Mouse (Mus musculus): Measurements from ENCODE around the gene G3bp2. TPM values are rescaled to one million over a fixed set of nuclear protein-coding genes. Genes with fewer than 3 reads are reported as not detected.

G3bp2 gene
- total and polyA plus RNA-seq, 2 experiments from 2014 or later = 143 to 265 TPM

DNA sequence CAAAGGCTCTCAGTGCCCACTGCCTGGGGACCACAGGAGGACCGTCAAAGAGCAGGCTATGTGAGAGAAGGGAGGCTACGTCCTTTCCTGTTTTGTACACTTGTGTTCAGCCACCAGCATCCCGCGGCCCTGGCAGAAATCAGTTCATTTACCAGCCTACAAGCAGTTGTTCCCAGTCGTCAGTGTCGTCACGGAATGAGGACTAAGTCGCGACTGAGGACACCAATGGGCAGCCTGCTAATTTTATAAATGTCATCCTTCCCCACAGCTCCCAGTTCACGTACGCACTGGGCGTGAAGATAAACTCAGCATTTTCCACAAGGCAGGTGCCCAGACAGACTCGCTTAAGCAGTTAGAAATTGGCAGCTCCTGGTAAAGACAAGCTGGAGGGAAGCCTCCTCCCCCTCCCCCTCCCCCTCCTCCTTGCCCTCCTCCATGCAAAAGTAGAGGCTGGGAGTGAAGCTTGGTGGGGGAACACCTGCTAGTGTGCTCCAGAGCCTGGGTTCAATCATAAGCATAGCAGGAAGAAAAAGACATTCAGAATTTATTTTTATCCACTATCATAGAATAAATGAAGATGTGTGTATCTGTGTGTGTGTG is 20.4 kb upstream of the G3bp2 start:
- no peaks in the 10 kb centered on the region for H3K36me3 ChIP-seq (ENCODE audit: insufficient read depth, low read length)
- H3K4me2 ChIP-seq (ENCODE audit: low read depth, low read length) = no peak overlapping the region
- TF ChIP-seq CTCF (IDR thresholded peaks at IDR 0.05; ENCODE audit: low read depth) = no peak
- 0 out of 2 replicates have a peak, but pooled peaks have one; percentile 27 for ATAC-seq
- no peaks in the 10 kb centered on the region for H3K9me3 ChIP-seq (ENCODE audit: low read length)
- no peak overlapping the region for H3K27ac ChIP-seq
- no peaks in the 10 kb centered on the region for H3K27me3 ChIP-seq (ENCODE audit: insufficient read depth, low read length)
- no peak overlapping the region for H3K4me3 ChIP-seq (ENCODE audit: low read length)
- DNase-seq (ENCODE audit: low spot score) = no peak
- H3K4me1 ChIP-seq (ENCODE audit: insufficient read depth, low read length) = no peaks in the 10 kb centered on the region
- H3K9ac ChIP-seq (replicated peaks; ENCODE audit: low read length) = no peak overlapping the region
- 54% methylated on average over 13 of the region's 13 CpGs for WGBS

DNA sequence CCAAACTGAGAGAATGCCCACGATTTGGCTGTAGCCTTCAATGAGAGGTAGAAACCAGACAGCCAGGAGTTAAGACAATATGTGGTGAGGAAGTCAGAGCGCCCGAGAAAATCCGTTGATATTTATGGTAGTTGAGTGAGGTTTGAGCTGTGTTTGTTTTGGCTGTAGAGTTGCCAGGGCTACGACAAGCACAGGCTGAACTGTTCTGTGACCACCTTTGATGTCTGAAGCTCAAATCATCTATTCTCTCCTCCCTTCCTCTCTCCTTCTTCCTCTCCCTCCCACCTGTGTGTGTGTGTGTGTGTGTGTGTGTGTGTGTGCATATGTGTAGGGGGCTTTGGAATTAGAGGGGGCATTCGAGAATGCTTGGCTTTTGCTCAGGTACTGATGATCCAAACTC is 19.5 kb upstream of the G3bp2 start:
- Histone ChIP-seq H3K4me1 (ENCODE audit: insufficient read depth, low read length) (no peaks in the 10 kb centered on the region), H3K27me3 (ENCODE audit: insufficient read depth, low read length) (no peaks in the 10 kb centered on the region), H3K27ac (no peak overlapping the region), H3K4me2 (ENCODE audit: low read depth, low read length) (no peak overlapping the region), H3K9ac (replicated peaks; ENCODE audit: low read length) (no peak overlapping the region), H3K4me3 (ENCODE audit: low read length) (no peak overlapping the region), H3K9me3 (ENCODE audit: low read length) (no peaks in the 10 kb centered on the region), H3K36me3 (ENCODE audit: insufficient read depth, low read length) (no peaks in the 10 kb centered on the region)
- no peak for TF ChIP-seq CTCF (IDR thresholded peaks at IDR 0.05; ENCODE audit: low read depth)
- WGBS = 61% methylated on average over 6 of the region's 6 CpGs
- DNase-seq (ENCODE audit: low spot score) = no peak
- no peak for ATAC-seq

DNA sequence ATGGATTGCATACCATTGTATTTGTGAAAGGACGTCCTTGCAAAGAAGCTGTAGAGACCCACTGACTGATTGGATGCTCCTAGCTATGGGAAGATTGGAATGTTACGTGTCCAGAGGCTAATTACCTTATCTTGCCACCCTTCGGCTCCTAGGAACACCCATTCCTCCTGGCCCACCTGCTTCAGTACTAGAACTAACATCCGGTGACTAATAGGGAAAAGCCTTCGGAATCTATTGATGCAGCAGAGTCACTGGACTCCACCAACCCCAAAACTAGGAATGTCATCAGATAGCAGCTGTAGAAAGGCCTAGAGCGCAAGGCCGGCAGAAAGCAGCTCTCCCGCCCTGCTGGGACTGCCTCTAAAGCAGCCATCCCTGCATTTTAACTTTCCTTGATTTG is 18.1 kb upstream of the G3bp2 start:
- Histone ChIP-seq H3K36me3 (ENCODE audit: insufficient read depth, low read length) (no peaks in the 10 kb centered on the region), H3K27me3 (ENCODE audit: insufficient read depth, low read length) (no peaks in the 10 kb centered on the region), H3K27ac (no peak overlapping the region), H3K9ac (replicated peaks; ENCODE audit: low read length) (no peak overlapping the region), H3K4me1 (ENCODE audit: insufficient read depth, low read length) (no peaks in the 10 kb centered on the region), H3K4me2 (ENCODE audit: low read depth, low read length) (no peak overlapping the region), H3K4me3 (ENCODE audit: low read length) (no peak overlapping the region), H3K9me3 (ENCODE audit: low read length) (no peaks in the 10 kb centered on the region)
- ATAC-seq = no peak
- 89% methylated on average over 8 of the region's 8 CpGs for WGBS
- DNase-seq (ENCODE audit: low spot score) = no peak
- no peak for TF ChIP-seq CTCF (IDR thresholded peaks at IDR 0.05; ENCODE audit: low read depth)

DNA sequence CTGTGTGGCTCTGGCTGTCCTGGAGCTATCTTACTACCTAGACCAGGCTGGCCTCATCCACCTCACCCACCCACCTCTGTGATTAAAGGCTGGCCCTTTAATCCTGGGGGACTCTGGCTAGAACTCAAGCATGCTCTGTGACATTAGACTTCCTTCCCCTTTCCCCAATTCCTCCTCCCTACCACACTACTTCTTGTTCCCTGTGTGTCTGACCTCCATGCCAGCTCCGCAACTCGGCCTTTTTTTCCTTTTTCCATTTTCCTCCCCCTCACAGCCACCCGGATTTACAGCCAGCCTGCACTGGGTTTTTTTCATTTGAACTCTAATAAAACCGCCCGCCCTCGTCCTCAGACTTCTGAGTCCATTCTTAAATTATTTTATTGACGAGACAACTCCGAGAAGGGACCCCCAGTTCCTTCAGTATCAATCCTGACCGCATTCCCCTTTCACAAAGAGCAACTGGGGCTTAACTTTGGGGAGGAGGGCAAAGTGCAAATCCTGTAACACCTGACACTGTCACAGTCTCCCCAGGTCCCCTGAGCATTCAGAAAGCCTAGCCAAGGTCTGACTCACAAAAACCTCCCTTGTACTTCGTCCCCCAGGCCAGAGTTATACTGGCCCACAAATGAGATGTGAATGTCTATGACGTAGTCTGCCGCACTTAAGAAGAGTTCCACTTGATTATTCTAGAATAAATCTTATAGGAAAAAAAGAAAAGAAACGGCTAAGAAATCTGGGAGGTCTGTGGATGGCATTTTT is 15.0 kb upstream of the G3bp2 start:
- Histone ChIP-seq H3K27ac (no peak overlapping the region), H3K9ac (replicated peaks; ENCODE audit: low read length) (no peak overlapping the region), H3K9me3 (ENCODE audit: low read length) (no peaks in the 10 kb centered on the region), H3K4me1 (ENCODE audit: insufficient read depth, low read length) (no peaks in the 10 kb centered on the region), H3K27me3 (ENCODE audit: insufficient read depth, low read length) (no peaks in the 10 kb centered on the region), H3K36me3 (ENCODE audit: insufficient read depth, low read length) (no peaks in the 10 kb centered on the region), H3K4me2 (ENCODE audit: low read depth, low read length) (no peak overlapping the region), H3K4me3 (ENCODE audit: low read length) (no peak overlapping the region)
- DNase-seq (ENCODE audit: low spot score) (no peak), ATAC-seq (no peak)
- TF ChIP-seq CTCF (IDR thresholded peaks at IDR 0.05; ENCODE audit: low read depth) = no peak
- WGBS = 67% methylated on average over 13 of the region's 13 CpGs

DNA sequence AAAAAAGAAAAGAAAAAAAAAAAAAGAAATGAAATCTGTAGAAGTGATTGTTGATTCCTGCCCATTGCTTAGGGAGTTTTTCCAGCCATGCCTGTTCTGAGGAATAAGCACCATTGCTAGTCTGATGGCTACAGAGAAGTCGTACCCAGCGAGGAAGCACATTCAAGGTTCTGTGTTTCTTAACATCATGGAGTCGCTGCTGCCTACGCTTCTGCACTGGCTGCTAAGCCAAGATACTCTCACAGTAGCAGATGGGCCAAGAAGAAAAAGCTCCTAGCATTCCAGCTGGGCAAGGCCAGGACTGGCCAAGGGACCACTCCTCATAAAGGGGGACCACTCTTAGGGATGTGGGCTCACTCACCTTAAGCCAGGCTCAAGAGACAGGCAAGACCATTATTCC is 14.3 kb upstream of the G3bp2 start:
- 84% methylated on average over 4 of the region's 4 CpGs for WGBS

DNA sequence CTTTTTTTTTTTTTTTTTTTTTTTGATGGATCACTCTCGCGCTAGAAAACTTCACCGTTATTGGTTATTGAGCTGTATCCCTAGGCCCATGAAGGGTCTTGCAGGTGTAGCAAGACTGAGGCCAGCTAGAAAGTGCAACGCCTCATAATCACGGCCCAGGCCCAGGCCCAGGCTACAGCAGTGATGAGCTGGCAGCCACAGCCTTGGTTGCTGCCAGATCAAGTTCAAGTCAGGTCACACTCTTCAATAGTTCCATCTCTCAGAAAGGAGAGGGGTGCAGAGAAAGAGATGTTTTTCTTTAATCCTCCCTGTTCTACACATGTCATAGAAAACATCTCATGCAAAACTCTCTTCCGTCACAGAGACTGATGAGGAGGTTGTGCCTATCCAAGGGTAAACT is 13.3 kb upstream of the G3bp2 start:
- ATAC-seq = no peak
- Histone ChIP-seq H3K27ac (no peak overlapping the region), H3K4me2 (ENCODE audit: low read depth, low read length) (no peak overlapping the region), H3K9me3 (ENCODE audit: low read length) (no peaks in the 10 kb centered on the region), H3K36me3 (ENCODE audit: insufficient read depth, low read length) (no peaks in the 10 kb centered on the region), H3K4me3 (ENCODE audit: low read length) (no peak overlapping the region), H3K27me3 (ENCODE audit: insufficient read depth, low read length) (no peaks in the 10 kb centered on the region), H3K9ac (replicated peaks; ENCODE audit: low read length) (no peak overlapping the region), H3K4me1 (ENCODE audit: insufficient read depth, low read length) (no peaks in the 10 kb centered on the region)
- DNase-seq (ENCODE audit: low spot score) = no peak
- 88% methylated on average over 6 of the region's 6 CpGs for WGBS
- no peak for TF ChIP-seq CTCF (IDR thresholded peaks at IDR 0.05; ENCODE audit: low read depth)

More for the DNA sequence above, 14.3 kb upstream of the G3bp2 start:
- H3K4me1 ChIP-seq (ENCODE audit: insufficient read depth, low read length) = no peaks in the 10 kb centered on the region
- H3K27ac ChIP-seq = no peak overlapping the region
- H3K27me3 ChIP-seq (ENCODE audit: insufficient read depth, low read length) = no peaks in the 10 kb centered on the region
- H3K4me3 ChIP-seq (ENCODE audit: low read length) = no peak overlapping the region
- no peak overlapping the region for H3K4me2 ChIP-seq (ENCODE audit: low read depth, low read length)
- H3K9ac ChIP-seq (replicated peaks; ENCODE audit: low read length) = no peak overlapping the region
- no peaks in the 10 kb centered on the region for H3K9me3 ChIP-seq (ENCODE audit: low read length)
- no peaks in the 10 kb centered on the region for H3K36me3 ChIP-seq (ENCODE audit: insufficient read depth, low read length)
- DNase-seq (ENCODE audit: low spot score) (no peak), ATAC-seq (no peak)
- no peak for TF ChIP-seq CTCF (IDR thresholded peaks at IDR 0.05; ENCODE audit: low read depth)

DNA sequence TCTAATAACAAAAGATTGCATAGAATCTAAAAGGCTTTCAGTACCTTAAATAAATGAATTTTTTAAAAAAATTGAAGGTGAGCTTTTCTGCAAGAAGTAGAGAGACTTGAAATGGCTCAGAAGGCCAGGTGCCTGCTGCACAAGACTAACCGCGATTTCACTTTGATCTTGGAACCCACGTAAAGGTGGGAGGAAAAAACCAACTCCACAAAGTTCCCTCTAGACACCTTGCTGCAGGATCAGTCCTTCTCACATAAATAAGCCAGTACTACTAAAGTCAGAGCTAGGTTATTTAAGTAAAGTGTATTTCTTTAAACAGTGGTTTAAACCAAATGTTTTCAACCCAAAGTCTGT is 10.5 kb upstream of the G3bp2 start:
- 82% methylated on average over 3 of the region's 3 CpGs for WGBS
- Histone ChIP-seq H3K9ac (replicated peaks; ENCODE audit: low read length) (no peak overlapping the region), H3K4me2 (ENCODE audit: low read depth, low read length) (no peak overlapping the region), H3K27me3 (ENCODE audit: insufficient read depth, low read length) (no peaks in the 10 kb centered on the region), H3K4me3 (ENCODE audit: low read length) (no peak overlapping the region), H3K36me3 (ENCODE audit: insufficient read depth, low read length) (no peaks in the 10 kb centered on the region), H3K9me3 (ENCODE audit: low read length) (no peaks in the 10 kb centered on the region), H3K4me1 (ENCODE audit: insufficient read depth, low read length) (no peaks in the 10 kb centered on the region), H3K27ac (no peak overlapping the region)
- ATAC-seq (no peak), DNase-seq (ENCODE audit: low spot score) (no peak)
- TF ChIP-seq CTCF (IDR thresholded peaks at IDR 0.05; ENCODE audit: low read depth) = no peak

Data from hindbrain, postnatal 0 days (tissue).